Mouse (Mus musculus) thymus, postnatal 25 days (tissue): ENCODE measurements around the gene Fndc9.
A peak's percentile ranks its signal among the peaks of the same experiment; 100 is the strongest.

ENCODE experiments used
- DNase-seq: peaks from one replicate; pipeline ENCODE4 v3.0.0; 2022

Fndc9 gene

DNA sequence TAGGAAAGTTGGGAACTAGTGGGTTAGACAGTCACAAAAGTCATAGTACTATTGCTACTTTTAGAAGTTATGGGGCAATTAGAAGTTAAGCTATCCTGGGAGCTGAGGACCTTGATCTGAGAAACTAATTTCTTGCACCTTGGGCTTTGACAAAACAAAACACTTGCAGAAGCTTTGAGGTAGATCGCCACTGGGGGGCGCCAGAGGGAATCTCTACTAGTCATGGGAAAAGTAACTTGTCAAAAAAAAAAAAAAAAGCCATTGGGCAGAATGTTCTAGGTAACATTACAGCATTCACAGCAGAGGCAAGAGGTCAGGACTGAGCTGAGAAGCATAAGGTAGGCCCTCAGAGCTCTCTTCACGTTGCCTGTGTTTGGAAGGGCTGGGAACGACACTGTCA is 1.6 kb downstream of the Fndc9 start:
- DNase-seq = peak; percentile 74

DNA sequence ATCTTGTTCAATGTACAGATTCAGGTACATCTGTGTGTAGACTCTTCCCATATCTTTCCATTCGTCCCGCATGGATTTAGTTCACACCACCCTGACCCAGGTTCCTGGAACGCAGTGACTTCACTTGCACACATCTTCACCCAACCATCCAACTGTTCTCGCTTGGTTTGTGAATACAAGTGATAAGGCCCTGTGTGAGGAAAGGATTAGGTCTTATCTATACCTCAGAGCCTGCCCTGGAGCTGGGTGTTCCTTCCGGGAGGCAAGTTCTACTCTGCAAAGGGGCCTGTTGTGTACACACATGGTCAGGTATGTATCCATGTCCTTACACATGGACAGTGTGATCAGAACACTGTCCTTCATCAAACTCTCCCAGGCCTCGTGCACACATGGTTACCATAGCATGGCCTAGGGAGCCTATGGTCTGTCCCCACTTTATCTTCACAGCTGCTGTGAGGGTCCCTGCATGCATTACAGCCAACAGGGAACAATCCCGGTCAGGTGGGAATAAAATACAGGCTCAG is 5.9 kb downstream of the Fndc9 start:
- no peak for DNase-seq

GRCm38 (mm10) chr11:46241985-46242384 is 6.7 kb downstream of the Fndc9 start:
- no peak for DNase-seq

DNA sequence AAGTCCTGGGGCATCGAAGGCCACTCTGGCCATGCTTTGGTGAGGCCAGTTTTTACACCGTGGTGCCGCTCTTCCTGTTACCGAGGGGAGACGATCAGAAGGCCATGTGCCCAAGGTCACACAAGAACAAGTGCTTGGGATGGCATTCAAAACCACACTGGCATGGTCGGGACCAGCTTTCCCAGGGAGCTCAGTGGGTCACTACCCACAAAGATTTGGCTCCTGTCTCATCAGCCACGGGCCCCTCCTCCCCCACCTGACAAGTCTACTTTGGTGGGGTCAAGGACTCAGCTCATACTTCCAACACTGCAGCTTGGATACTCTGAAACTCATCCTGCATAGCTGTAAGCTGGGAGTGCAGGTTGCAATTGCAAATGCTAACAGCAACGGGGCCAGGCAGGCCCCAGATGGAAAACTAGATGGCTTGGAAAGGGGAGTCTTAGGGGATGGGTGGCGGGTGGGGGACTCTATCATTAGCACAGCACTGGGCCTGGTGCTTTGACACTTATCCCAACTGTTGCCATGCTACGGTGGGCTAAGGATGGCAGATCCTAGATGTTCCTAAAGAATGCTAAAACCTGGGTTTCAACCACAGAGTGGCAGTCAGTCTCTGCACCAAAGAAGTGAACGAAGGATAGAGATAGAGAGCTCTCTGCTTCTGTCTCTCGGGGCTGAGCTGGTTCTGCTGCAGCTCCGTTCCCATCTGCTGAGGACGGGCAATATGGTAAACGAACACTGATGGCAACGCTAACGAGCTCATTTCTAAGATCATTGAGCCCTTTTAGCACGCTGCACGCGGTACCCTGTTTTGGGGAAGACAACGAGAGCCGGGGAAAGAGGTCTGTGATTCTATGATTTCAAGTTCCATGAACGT is 9.6 kb downstream of the Fndc9 start:
- no peak for DNase-seq

GRCm38 (mm10) chr11:46245926-46246325 is 10.6 kb downstream of the Fndc9 start:
- DNase-seq = no peak

DNA sequence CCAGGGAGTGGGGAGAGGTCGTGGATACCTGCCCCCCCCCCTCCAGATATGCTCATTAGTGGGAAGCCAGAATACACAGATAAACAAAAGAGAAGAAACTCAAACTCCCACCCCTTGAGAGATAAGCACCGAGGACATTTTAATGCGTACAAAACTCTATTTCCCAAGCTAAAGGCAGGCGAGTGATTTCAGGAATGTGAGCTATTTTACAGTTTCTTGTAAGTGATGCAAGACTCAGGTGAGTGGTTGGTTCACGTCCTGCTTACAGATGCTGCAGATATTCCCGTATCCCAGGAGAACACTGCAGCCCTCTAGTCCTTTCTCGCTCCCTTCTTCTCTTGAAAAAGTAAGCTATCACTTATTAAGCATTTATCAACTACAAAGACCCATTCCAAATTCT is 11.1 kb downstream of the Fndc9 start:
- no peak for DNase-seq

DNA sequence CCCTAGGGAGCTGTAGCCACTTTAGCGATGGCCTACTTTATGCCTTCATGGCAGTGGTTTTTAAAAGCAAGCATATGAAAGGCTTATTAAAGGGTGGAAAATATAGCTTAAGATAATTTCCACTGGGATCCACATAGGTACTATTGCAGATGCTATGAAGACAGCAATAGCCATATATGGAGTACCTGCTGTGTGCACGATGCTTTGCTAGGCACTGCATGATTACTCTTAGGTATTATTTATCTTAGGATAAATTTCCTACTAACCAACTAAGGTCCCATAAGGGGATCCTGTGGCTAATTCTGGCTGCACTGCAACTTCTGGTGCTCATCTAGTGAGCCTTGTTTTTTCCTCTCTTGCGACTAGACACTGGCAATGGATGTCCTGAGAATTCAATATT is 13.0 kb downstream of the Fndc9 start:
- no peak for DNase-seq

GRCm38 (mm10) chr11:46251994-46252393 is 16.7 kb downstream of the Fndc9 start:
- DNase-seq = peak; percentile 63

DNA sequence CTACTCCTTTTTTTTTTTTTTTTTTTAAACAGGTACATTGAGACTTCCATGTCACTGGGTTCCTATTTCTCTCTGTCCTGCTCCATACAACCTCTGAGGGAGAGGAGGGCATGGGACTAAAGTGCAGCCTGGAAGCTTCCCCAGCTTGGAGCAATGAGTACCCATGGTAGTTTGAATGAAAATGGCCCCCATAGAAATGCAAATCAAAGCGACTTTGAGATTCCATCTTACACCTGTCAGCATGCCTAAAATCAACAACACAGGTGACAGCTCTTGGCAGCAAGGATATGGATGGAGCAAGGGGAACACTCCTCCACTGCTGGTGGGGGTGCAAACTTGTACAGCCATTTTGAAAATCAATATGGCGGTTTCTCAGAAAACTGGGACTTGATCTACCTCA is 20.0 kb downstream of the Fndc9 start:
- DNase-seq = no peak

GRCm38 (mm10) chr11:46258207-46258606 is 22.9 kb downstream of the Fndc9 start:
- peak; percentile 19 for DNase-seq

DNA sequence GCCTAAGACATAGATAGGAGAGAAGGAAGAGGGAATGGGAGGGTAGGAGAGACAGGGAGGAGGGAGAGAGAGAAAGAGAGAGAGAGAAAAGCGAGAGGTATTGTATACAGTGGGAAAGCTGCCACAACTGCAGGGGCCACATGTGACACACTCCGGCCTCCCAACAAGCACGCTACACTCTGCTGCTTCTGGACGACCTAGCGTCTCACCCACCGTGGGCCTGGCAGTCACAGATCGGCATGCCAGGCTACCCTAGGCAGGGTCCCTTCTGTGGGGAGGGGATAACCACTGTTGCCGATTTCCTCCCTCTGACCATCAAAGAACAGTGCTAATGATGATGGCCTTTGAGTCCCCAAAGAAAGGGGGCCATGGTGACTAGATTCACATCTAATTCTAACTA is 23.4 kb downstream of the Fndc9 start:
- no peak for DNase-seq

- no peak for DNase-seq
These were observed 27.5 kb downstream of the Fndc9 start for GRCm38 (mm10) chr11:46262854-46263253.

- DNase-seq = no peak
These were observed 28.0 kb downstream of the Fndc9 start for GRCm38 (mm10) chr11:46263291-46263690.

DNA sequence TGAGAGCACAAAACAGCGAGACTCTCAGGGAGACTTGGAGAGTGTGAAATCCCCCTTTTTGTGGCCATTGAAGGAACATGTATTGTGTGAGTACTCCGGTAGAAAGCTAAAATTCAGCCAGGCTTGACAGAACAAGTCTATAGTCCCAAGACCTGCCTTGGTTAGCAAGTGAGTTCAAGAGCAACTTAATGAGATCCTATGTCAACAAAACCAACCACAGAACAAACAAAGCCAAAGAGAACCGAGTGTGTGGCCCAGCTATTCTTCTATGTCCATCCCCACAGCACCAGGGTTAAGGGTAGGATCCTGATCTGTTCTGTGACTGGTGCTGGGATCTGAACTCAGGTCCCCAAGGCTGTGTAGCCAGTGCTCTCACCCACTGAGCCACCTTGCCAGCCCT is 29.3 kb downstream of the Fndc9 start:
- no peak for DNase-seq

- DNase-seq = no peak
These were observed 29.9 kb downstream of the Fndc9 start for GRCm38 (mm10) chr11:46265031-46265786.

DNA sequence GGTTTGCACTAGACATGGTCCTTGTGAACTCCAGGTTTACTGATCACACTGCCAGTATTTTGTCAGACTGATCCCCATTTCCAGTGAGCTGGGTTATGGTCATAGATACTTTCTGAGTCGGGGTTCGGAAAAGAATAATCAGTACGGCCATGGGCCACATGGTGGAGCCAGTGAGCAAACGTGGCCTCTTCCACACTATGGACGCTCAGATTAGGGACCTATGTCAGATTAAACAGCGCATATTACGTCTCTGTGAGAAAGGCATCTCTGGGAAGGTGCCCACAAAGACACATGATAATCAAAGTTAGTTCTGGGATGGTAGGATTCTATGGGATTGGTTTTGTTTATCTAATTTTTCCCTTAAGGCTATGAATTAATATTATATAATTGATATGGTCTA is 33.7 kb downstream of the Fndc9 start:
- peak; percentile 68 for DNase-seq

GRCm38 (mm10) chr11:46269391-46269790 is 34.1 kb downstream of the Fndc9 start:
- no peak for DNase-seq

DNA sequence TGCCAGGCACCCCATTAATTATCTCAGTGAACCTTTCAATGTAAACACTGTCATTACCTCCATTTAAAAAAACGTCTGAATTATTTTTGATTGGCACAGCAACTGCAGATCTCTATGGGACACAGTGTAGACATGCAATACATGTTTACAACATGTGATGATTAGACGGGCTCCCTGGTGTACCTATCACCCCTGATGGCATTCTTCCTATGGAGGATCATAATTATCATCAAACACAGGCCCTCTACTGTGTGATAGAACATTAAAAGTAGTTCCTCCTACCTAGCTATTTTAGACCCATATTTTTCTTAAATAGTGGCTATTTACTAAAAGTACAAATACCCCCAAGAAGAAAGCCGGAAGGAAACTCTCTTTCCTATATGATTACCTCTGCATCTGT is 34.6 kb downstream of the Fndc9 start:
- no peak for DNase-seq

DNA sequence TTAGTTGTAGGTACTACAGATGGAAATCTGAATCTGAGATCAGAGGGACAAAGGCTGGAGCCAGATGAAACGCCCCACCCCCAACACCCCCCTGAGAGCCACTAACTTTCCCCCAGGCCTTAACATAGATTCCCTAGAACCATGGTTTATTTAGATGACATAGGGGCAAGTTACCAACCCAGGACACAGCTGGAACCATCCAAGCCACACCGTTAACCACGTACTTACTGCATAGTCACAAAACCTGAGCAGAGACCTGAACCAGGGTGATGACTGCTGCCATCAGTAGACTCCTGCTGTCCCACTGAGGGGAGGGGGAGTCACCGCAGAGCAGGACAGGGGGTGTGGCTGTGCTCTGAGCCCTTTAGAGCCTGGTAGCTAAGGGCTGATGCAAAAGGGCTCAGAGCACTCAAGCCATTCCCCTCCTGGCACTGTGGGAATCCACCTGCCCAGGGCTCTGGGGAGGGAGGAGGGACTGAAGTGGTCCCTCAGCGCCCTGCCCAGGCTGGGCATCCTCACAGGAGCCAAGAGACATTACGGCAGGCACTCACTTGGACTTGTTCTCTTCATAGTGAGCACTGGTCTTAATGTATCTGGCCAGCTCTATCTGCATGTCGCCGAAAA is 36.8 kb downstream of the Fndc9 start:
- no peak for DNase-seq

DNA sequence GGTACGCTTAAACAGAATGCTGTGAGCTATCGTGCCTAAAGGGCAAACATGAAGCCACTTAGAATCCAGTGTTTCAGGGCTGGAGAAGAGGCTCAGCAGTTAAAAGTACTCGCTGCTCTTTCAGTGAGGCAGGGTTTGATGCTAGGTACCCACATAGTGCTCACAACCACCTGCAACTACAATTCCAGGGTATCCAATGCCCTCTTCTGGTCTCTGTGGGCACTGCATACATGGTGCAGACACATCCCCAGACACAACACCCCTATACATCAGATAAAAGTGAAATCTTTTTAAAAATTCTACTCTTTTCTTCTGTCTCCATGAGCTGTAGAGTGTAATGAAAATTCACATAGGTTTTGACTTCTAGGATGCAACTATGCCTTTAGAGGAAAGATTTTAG is 38.6 kb downstream of the Fndc9 start:
- peak; percentile 23 for DNase-seq

DNA sequence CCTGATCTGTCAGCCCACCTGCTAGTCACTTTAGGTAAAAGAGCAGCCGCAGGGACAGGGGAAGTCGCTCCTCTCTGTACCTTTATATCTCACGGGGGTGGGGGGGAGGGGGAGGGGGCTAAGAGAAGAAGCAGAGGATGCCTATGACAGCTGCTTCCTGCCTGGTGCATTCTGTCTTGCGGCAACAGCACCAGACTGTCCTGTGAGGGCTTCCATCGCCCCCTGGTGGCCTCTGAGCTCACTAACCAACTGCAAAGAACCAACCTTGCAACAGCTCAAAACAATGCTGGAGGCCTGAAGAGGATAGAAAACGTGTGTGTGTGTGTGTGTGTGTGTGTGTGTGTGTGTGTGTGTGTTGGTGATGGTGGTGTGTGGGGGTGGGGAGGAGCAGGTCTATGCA is 40.0 kb downstream of the Fndc9 start:
- peak; percentile 92 for DNase-seq

DNA sequence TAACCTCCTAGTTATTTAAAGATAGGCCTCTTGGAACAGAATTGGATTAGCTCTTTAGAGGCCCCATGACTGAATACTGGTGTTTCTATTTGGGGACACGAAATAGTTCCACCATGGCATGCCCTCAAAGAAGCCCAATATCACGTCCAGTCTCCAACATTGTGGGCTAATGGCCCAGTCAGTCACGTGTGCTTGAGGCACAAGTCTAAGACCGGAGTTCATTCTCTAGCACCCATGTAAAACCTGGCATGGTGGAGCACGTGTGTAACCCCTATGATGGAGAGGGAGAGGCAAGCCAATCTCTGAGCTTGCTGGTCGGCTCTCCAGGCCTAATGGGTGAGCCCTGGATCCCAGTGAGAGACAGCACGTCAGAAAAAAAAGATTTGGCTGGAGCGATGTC is 40.8 kb downstream of the Fndc9 start:
- no peak for DNase-seq

GRCm38 (mm10) chr11:46276778-46277177 is 41.4 kb downstream of the Fndc9 start:
- peak; percentile 54 for DNase-seq

GRCm38 (mm10) chr11:46278140-46278539 is 42.8 kb downstream of the Fndc9 start:
- no peak for DNase-seq
